Mouse (Mus musculus) MEL (cell line): ENCODE results near the gene Tent4b. TPM values are rescaled to one million over a fixed set of nuclear protein-coding genes. Genes with fewer than 3 reads are reported as not detected.

ENCODE experiments used
- DNase-seq: peaks from one replicate; pipeline ENCODE4 v3.0.0; 2011; ENCODE audit warnings: low read depth, low spot score
- H3K27ac ChIP-seq: 2 replicates; pipeline ENCODE4 v1.5.1; 2012; ENCODE audit warnings: low read depth, mild to moderate bottlenecking, control low read depth, low read length, moderate library complexity; ENCODE audit not compliant: control insufficient read depth
- H3K27me3 ChIP-seq, 2 experiments: fragments of 150-350 bp in 1 of 2; sonication (generic) in 1 of 2; 2 replicates each; pipeline ENCODE4 v1.6.1; 2012; ENCODE audit warnings: low read length in 2 of 2, mild to moderate bottlenecking in 2 of 2, improper control_type of control experiment in 1 of 2, moderate library complexity in 1 of 2; ENCODE audit not compliant: insufficient read depth in 2 of 2, control insufficient read depth in 1 of 2
- H3K36me3 ChIP-seq, 2 experiments: 2 replicates each; pipeline ENCODE4 v1.6.1; 2012 to 2014; ENCODE audit warnings: low read length in 2 of 2, improper control_type of control experiment in 1 of 2, inconsistent platforms in 1 of 2, mild to moderate bottlenecking in 1 of 2; ENCODE audit not compliant: insufficient read depth in 2 of 2, control insufficient read depth in 1 of 2
- H3K4me1 ChIP-seq, 2 experiments: fragments of 150-350 bp in 1 of 2; sonication (generic) in 1 of 2; 2 replicates each; pipeline ENCODE4 v1.6.1; 2012; ENCODE audit warnings: low read length in 2 of 2, improper control_type of control experiment in 1 of 2, mild to moderate bottlenecking in 1 of 2; ENCODE audit not compliant: insufficient read depth in 2 of 2, control insufficient read depth in 1 of 2
- H3K4me3 ChIP-seq, 2 experiments: fragments of 150-350 bp in 1 of 2; sonication (generic) in 1 of 2; 2 replicates each; pipeline ENCODE4 v1.5.1; 2012; ENCODE audit warnings: low read depth in 2 of 2, low read length in 2 of 2, mild to moderate bottlenecking in 2 of 2, moderate library complexity in 2 of 2, control low read depth in 1 of 2, improper control_type of control experiment in 1 of 2; ENCODE audit not compliant: control insufficient read depth in 1 of 2, insufficient read depth in 1 of 2
- H3K79me2 ChIP-seq: 2 replicates; pipeline ENCODE4 v1.6.1; 2012; ENCODE audit warnings: mild to moderate bottlenecking, low read length, moderate library complexity; ENCODE audit not compliant: control insufficient read depth, poor library complexity, insufficient read depth
- H3K9ac ChIP-seq: 2 replicates; pipeline ENCODE4 v1.6.1; 2012; ENCODE audit warnings: low read depth, mild to moderate bottlenecking, control low read depth, low read length, moderate library complexity; ENCODE audit not compliant: control insufficient read depth, poor library complexity, severe bottlenecking
- H3K9me3 ChIP-seq: fragments of 150-350 bp; sonication (generic); replicated peaks from 2 replicates; pipeline ENCODE4 v1.6.1; 2012; ENCODE audit warnings: mild to moderate bottlenecking, low read length, improper control_type of control experiment, moderate library complexity; ENCODE audit not compliant: insufficient read depth
- CHD1 ChIP-seq: IDR thresholded peaks from 2 replicates; pipeline ENCODE4 v1.6.1; 2012; ENCODE audit warnings: low read depth, mild to moderate bottlenecking, inconsistent platforms, low read length, improper control_type of control experiment
- CTCF ChIP-seq, 3 experiments: IDR thresholded peaks in 2 of 3; conservative IDR thresholded peaks in 1 of 3; 2 replicates each; pipeline ENCODE4 v1.5.1; 2011 to 2012; ENCODE audit warnings: low read length in 3 of 3, low read depth in 2 of 3, mild to moderate bottlenecking in 2 of 3, improper control_type of control experiment in 1 of 3, inconsistent platforms in 1 of 3, mixed read lengths in 1 of 3, moderate library complexity in 1 of 3; ENCODE audit not compliant: control insufficient read depth in 1 of 3, insufficient read depth in 1 of 3, poor library complexity in 1 of 3, severe bottlenecking in 1 of 3
- E2F4 ChIP-seq: IDR thresholded peaks from 2 replicates; pipeline ENCODE4 v1.6.1; 2011; ENCODE audit warnings: low read depth, low read length, improper control_type of control experiment, borderline replicate concordance
- ELF1 ChIP-seq: IDR thresholded peaks from 2 replicates; pipeline ENCODE4 v1.6.1; 2014; ENCODE audit warnings: low read depth, mild to moderate bottlenecking, inconsistent platforms, low read length, improper control_type of control experiment, moderate library complexity
- HCFC1 ChIP-seq: IDR thresholded peaks from 2 replicates; pipeline ENCODE4 v1.6.1; 2012; ENCODE audit warnings: low read depth, mild to moderate bottlenecking, inconsistent platforms, low read length, improper control_type of control experiment, moderate library complexity
- JUND ChIP-seq: IDR thresholded peaks from 2 replicates; pipeline ENCODE4 v1.6.1; 2011; ENCODE audit warnings: low read depth, mild to moderate bottlenecking, improper control_type of control experiment, low read length
- KAT2A ChIP-seq: conservative IDR thresholded peaks from 2 replicates; pipeline ENCODE4 v1.6.1; 2012; ENCODE audit warnings: low read depth, low read length, improper control_type of control experiment, inconsistent platforms
- MAFK ChIP-seq: IDR thresholded peaks from 2 replicates; pipeline ENCODE4 v1.6.1; 2011; ENCODE audit warnings: low read depth, mild to moderate bottlenecking, low read length, improper control_type of control experiment, borderline replicate concordance
- POLR2AphosphoS2 ChIP-seq: IDR thresholded peaks from 2 replicates; pipeline ENCODE4 v1.6.1; 2011; ENCODE audit warnings: low read length, improper control_type of control experiment
- RAD21 ChIP-seq: IDR thresholded peaks from 2 replicates; pipeline ENCODE4 v1.6.1; 2011; ENCODE audit warnings: mild to moderate bottlenecking, low read depth, low read length, improper control_type of control experiment
- SIN3A ChIP-seq: IDR thresholded peaks from 2 replicates; pipeline ENCODE4 v1.6.1; 2012; ENCODE audit warnings: low read length, improper control_type of control experiment, inconsistent platforms
- TAL1 ChIP-seq: IDR thresholded peaks from 2 replicates; pipeline ENCODE4 v1.6.1; 2012; ENCODE audit warnings: mild to moderate bottlenecking, inconsistent platforms, low read length, moderate library complexity, mixed read lengths
- TCF12 ChIP-seq: IDR thresholded peaks from 2 replicates; pipeline ENCODE4 v1.6.1; 2014; ENCODE audit warnings: low read depth, mild to moderate bottlenecking, inconsistent platforms, low read length, improper control_type of control experiment, moderate library complexity
- UBTF ChIP-seq: IDR thresholded peaks from 2 replicates; pipeline ENCODE4 v1.6.1; 2012; ENCODE audit warnings: low read depth, mild to moderate bottlenecking, inconsistent platforms, low read length, improper control_type of control experiment, moderate library complexity, borderline replicate concordance; ENCODE audit not compliant: insufficient read depth
- USF1 ChIP-seq: IDR thresholded peaks from 2 replicates; pipeline ENCODE4 v1.6.1; 2014; ENCODE audit warnings: low read depth, mild to moderate bottlenecking, inconsistent platforms, low read length, improper control_type of control experiment, moderate library complexity
- ZMIZ1 ChIP-seq: IDR thresholded peaks from 2 replicates; pipeline ENCODE4 v1.6.1; 2012; ENCODE audit warnings: low read depth, mild to moderate bottlenecking, inconsistent platforms, low read length, improper control_type of control experiment, moderate library complexity
- ZNF384 ChIP-seq: IDR thresholded peaks from 2 replicates; pipeline ENCODE4 v1.6.1; 2012; ENCODE audit warnings: low read depth, mild to moderate bottlenecking, inconsistent platforms, low read length, improper control_type of control experiment
- polyA plus RNA-seq, 2 experiments: library from polyadenylated mRNA; stranded (reverse) in 1 of 2; unstranded in 1 of 2; fragments of >175 nt in 1 of 2; fragments of >200 nt in 1 of 2; gene quantifications; 2 replicates each; pipeline versions ENCODE4 v1.2.1 to v1.2.4; 2012; ENCODE audit warnings: low replicate concordance in 2 of 2, low read depth in 1 of 2; ENCODE audit not compliant: insufficient read length in 2 of 2, insufficient read depth in 1 of 2, missing spikeins in 1 of 2
- total RNA-seq: library from RNA; depleted of rRNA; stranded (reverse); fragments of 300-350 nt; gene quantifications from 2 replicates; pipeline ENCODE4 v1.2.3, GENCODE M21; 2012; rRNA removed

Tent4b gene
- total and polyA plus RNA-seq, 3 experiments: 25.9 to 45.3 TPM; not detected in 1

GRCm38 (mm10) chr8:88307736-88308135 lies 108.7 kb downstream of the Tent4b start:
- Histone ChIP-seq H3K79me2 (peaks cover 13% of the 10 kb centered on the region), H3K4me1 (peaks cover 0 to 4% of the 10 kb centered on the region in 2 experiments; a peak in 1 of 4 replicates)

More at GRCm38 (mm10) chr8:88307736-88308135, 108.7 kb downstream of the Tent4b start:
- Histone ChIP-seq H3K27me3 (no peaks in the 10 kb centered on the region), H3K4me3 (no peak overlapping the region), H3K9ac (no peak overlapping the region), H3K9me3 (no peaks in the 10 kb centered on the region), H3K36me3 (peaks cover 8% of the 10 kb centered on the region in 2 experiments)
- DNase-seq: no peak
- TF ChIP-seq UBTF (no peak), SIN3A (no peak), RAD21 (no peak), HCFC1 (no peak), ZMIZ1 (no peak), E2F4 (no peak), ZNF384 (no peak), TCF12 (no peak), ELF1 (no peak), POLR2AphosphoS2 (no peak), JUND (no peak), KAT2A (no peak), CTCF (IDR thresholded peaks at IDR 0.05 in 2 of 3, conservative IDR thresholded peaks at IDR 0.05 in 1 of 3; ENCODE audit: control insufficient read depth in 1 of 3, insufficient read depth in 1 of 3, low read depth in 2 of 3, low read length in 3 of 3, poor library complexity in 1 of 3, severe bottlenecking in 1 of 3) (no peak), TAL1 (no peak), MAFK (no peak), CHD1 (no peak), USF1 (no peak)
- TF ChIP-seq, all 39 proteins: peak for 0
- H3K27ac ChIP-seq: no peak overlapping the region

Other genes with a start within 250 kb of the Tent4b start
- gene Zfp423, start 239.6 kb upstream of the Tent4b start, total RNA-seq: not detected in 2 replicates
- gene Zfp423, start 239.6 kb upstream of the Tent4b start, polyA plus RNA-seq: not detected
- 12.1 and 12.8 TPM in 2 replicates for gene Cnep1r1, start 80.4 kb upstream of the Tent4b start, total RNA-seq
- 10 to 100 TPM in 1 of 2 experiments, not detected in 1; 31.2 TPM for gene Cnep1r1, start 80.4 kb upstream of the Tent4b start, polyA plus RNA-seq
- 52.9 and 60.3 TPM in 2 replicates for gene Heatr3, start 61.4 kb upstream of the Tent4b start, total RNA-seq
- 10 to 100 TPM in 1 of 2 experiments, not detected in 1; 59.6 TPM for gene Heatr3, start 61.4 kb upstream of the Tent4b start, polyA plus RNA-seq
- 62.9 and 89.9 TPM in 2 replicates for gene Adcy7, start 73.2 kb downstream of the Tent4b start, total RNA-seq
- 10 to 100 TPM in 1 of 2 experiments, not detected in 1; 83.7 TPM for gene Adcy7, start 73.2 kb downstream of the Tent4b start, polyA plus RNA-seq
- gene Brd7, start 163.0 kb downstream of the Tent4b start, total RNA-seq: 67.7 and 89.0 TPM in 2 replicates
- gene Brd7, start 163.0 kb downstream of the Tent4b start, polyA plus RNA-seq: 100 to 1,000 TPM in 1 of 2 experiments, 10 to 100 TPM in 1; 40.0 to 192 TPM